Comparison of ENCODE assay signal across 10 mouse cellular contexts in genomic region chr6:120464406-120464939, GRCm38 (mm10). TPM values are rescaled to one million over a fixed set of nuclear protein-coding genes. Genes with fewer than 3 reads are reported as not detected.
A peak's percentile ranks its signal among the peaks of the same experiment; 100 is the strongest.
DNase-seq lines count a peak whose midpoint lies in the region; ATAC-seq and TF ChIP-seq lines count a peak whose summit lies in the region.
"Had no signal": no experiment of that assay in that cellular context is flagged by ENCODE, and none has a peak within 500 bp of the region (broad histone marks: within the 10 kb centered on the region; RNA-seq: fewer than 3 reads in every experiment).

No protein-coding gene starts in this region.

- no peak overlapping the region for H3ac ChIP-seq in C2C12 (ENCODE audit: control insufficient read depth, insufficient read length, low read depth)

- no peak overlapping the region for H3K27ac ChIP-seq in kidney, adult 2 months (ENCODE audit: insufficient read depth, low read depth, low read length)
- no peak overlapping the region for H3K27ac ChIP-seq in embryonic facial prominence, embryonic 13.5 days
- H3K27ac ChIP-seq in intestine, postnatal 0 days (ENCODE audit: low read depth, low read length): no peak overlapping the region

- no peak for DNase-seq in kidney, adult 2 months
- no peak for DNase-seq in kidney, postnatal 14 days
- DNase-seq in Muller cell, postnatal 12 days (ENCODE audit: inconsistent ontology term): no peak
- DNase-seq in embryo, embryonic 10 days (ENCODE audit: low spot score): no peak
- no peak for DNase-seq in frontal cortex, postnatal 36 days (ENCODE audit: low spot score in 2 of 2)
- DNase-seq: cerebellum, postnatal 14 days had no signal

- H3K79me2 ChIP-seq in C2C12 (ENCODE audit: control insufficient read depth, insufficient read depth): peaks cover 64% of the 10 kb centered on the region

- peaks cover 16% of the 10 kb centered on the region for H3K4me1 ChIP-seq in kidney, adult 2 months (ENCODE audit: control insufficient read depth, insufficient read depth, low read length)
- peaks cover 25% of the 10 kb centered on the region for H3K4me1 ChIP-seq in embryonic facial prominence, embryonic 13.5 days
- H3K4me1 ChIP-seq in intestine, postnatal 0 days (replicated peaks; ENCODE audit: control insufficient read depth, insufficient read depth, low read length): no peaks in the 10 kb centered on the region

- no peaks in the 10 kb centered on the region for H3K27me3 ChIP-seq in kidney, adult 2 months (replicated peaks; ENCODE audit: control insufficient read depth, insufficient read depth, low read length)
- H3K27me3 ChIP-seq in C2C12 (ENCODE audit: control insufficient read depth, insufficient read depth, insufficient read length): no peaks in the 10 kb centered on the region
- H3K27me3 ChIP-seq in embryonic facial prominence, embryonic 13.5 days: peaks cover 50% of the 10 kb centered on the region
- peaks cover 13% of the 10 kb centered on the region; the same call in 1 of the 2 replicates for H3K27me3 ChIP-seq in intestine, postnatal 0 days (replicated peaks; ENCODE audit: control insufficient read depth, insufficient read depth, low read length)
- H3K27me3 ChIP-seq: Patski had no signal

- H3K79me3 ChIP-seq in C2C12 (ENCODE audit: low read depth): peaks cover 53% of the 10 kb centered on the region

- H3K9me3 ChIP-seq in embryonic facial prominence, embryonic 13.5 days: no peaks in the 10 kb centered on the region
- H3K9me3 ChIP-seq in intestine, postnatal 0 days (ENCODE audit: control insufficient read depth): no peaks in the 10 kb centered on the region

- no peak for TF ChIP-seq POLR2A in kidney, adult 2 months (IDR thresholded peaks at IDR 0.05; ENCODE audit: low read depth, low read length)

- no peaks in the 10 kb centered on the region for H3K36me3 ChIP-seq in kidney, adult 2 months (ENCODE audit: control insufficient read depth, insufficient read depth, low read length)
- H3K36me3 ChIP-seq in C2C12 (ENCODE audit: control insufficient read depth, insufficient read depth): no peaks in the 10 kb centered on the region
- no peaks in the 10 kb centered on the region for H3K36me3 ChIP-seq in embryonic facial prominence, embryonic 13.5 days
- H3K36me3 ChIP-seq in intestine, postnatal 0 days (ENCODE audit: control insufficient read depth, insufficient read depth): no peaks in the 10 kb centered on the region

- 56% methylated on average over 9 of the region's 9 CpGs for WGBS in kidney, adult 2 months
- WGBS in embryonic facial prominence, embryonic 13.5 days: 49% methylated on average over 9 of the region's 9 CpGs
- WGBS in intestine, postnatal 0 days: 61% methylated on average over 9 of the region's 9 CpGs

- no peak for ATAC-seq in embryonic facial prominence, embryonic 13.5 days (ENCODE audit: insufficient number of reproducible peaks, insufficient read depth, low FRiP score, low TSS enrichment, low read depth)
- ATAC-seq in intestine, postnatal 0 days: no peak

- peak overlapping the region; percentile 76 for H3K4me2 ChIP-seq in embryonic facial prominence, embryonic 13.5 days
- peak overlapping the region; percentile 86 for H3K4me2 ChIP-seq in intestine, postnatal 0 days (replicated peaks; ENCODE audit: low read depth)

- peak overlapping the region; percentile 85 for H3K4me3 ChIP-seq in kidney, adult 2 months (ENCODE audit: insufficient read depth, low read depth, low read length)
- peak overlapping the region; percentile 57 for H3K4me3 ChIP-seq in C2C12 (ENCODE audit: insufficient read depth, poor library complexity, severe bottlenecking)
- H3K4me3 ChIP-seq in embryonic facial prominence, embryonic 13.5 days: peak overlapping the region; percentile 67
- peak overlapping the region; percentile 69; the same call in 1 of the 2 replicates for H3K4me3 ChIP-seq in intestine, postnatal 0 days (ENCODE audit: low read depth, low read length)

- no peak for TF ChIP-seq CTCF in kidney, adult 2 months (conservative IDR thresholded peaks at IDR 0.05; ENCODE audit: insufficient read depth, insufficient read length, low read depth, low read length)
- TF ChIP-seq CTCF in C2C12 (IDR thresholded peaks at IDR 0.05; ENCODE audit: control insufficient read depth, insufficient read depth, insufficient read length): no peak
- no peak for TF ChIP-seq CTCF in intestine, postnatal 0 days (IDR thresholded peaks at IDR 0.05; ENCODE audit: low read depth)

- H3K9ac ChIP-seq in embryonic facial prominence, embryonic 13.5 days: no peak overlapping the region
- no peak overlapping the region for H3K9ac ChIP-seq in intestine, postnatal 0 days (ENCODE audit: low read depth, low read length)

TF ChIP-seq in C2C12, 6 proteins besides CTCF, POLR2A, EP300 and RAD21:
- no peak for TF ChIP-seq MAX (IDR thresholded peaks at IDR 0.05)
- no peak for TF ChIP-seq MYOG (IDR thresholded peaks at IDR 0.05; ENCODE audit: control insufficient read depth, extremely low read depth, insufficient read length)
- TF ChIP-seq CEBPB (IDR thresholded peaks at IDR 0.05; ENCODE audit: low read depth): no peak
- TF ChIP-seq FOSL1 (IDR thresholded peaks at IDR 0.05; ENCODE audit: insufficient read depth, low read length, poor library complexity, severe bottlenecking): no peak
- no peak for TF ChIP-seq MYOD1 (IDR thresholded peaks at IDR 0.05; ENCODE audit: control insufficient read depth, insufficient read length, low read depth)
- no peak for TF ChIP-seq USF1 (IDR thresholded peaks at IDR 0.05; ENCODE audit: low read depth)
TF ChIP-seq in C2C12: peak in this region for 0.

RNA-seq across cellular contexts. Expression of gene Il17ra, which starts 1.4 kb away (rescaled TPM):
- polyA plus RNA-seq in kidney, adult 2 months (2012; rRNA removed): 36.1 and 37.2 TPM in 2 replicates
- 10.8 TPM for polyA plus RNA-seq in C2C12 (2012; fragmentation: generic; extraction: Trizol)
- 7.4 and 7.7 TPM in 2 replicates for polyA plus RNA-seq in embryonic facial prominence, embryonic 13.5 days (2015; fragmentation: Nextera tagmentation; extraction: Ambion mirVana)
- polyA plus RNA-seq in intestine, postnatal 0 days (2015; fragmentation: Nextera tagmentation; extraction: Ambion mirVana): 4.1 and 4.8 TPM in 2 replicates

RNA-seq across cellular contexts. Expression of gene Tmem121b, which starts 29.1 kb away (rescaled TPM):
- polyA plus RNA-seq in kidney, adult 2 months (2012; rRNA removed): 0.01 and 0.05 TPM in 2 replicates
- polyA plus RNA-seq in C2C12 (2012; fragmentation: generic; extraction: Trizol): 0.02 TPM
- 0.42 and 0.51 TPM in 2 replicates for polyA plus RNA-seq in embryonic facial prominence, embryonic 13.5 days (2015; fragmentation: Nextera tagmentation; extraction: Ambion mirVana)
- 0.03 and 0.05 TPM in 2 replicates for polyA plus RNA-seq in intestine, postnatal 0 days (2015; fragmentation: Nextera tagmentation; extraction: Ambion mirVana)
